Mouse (Mus musculus) heart, postnatal 10 days (tissue): ENCODE measurements at regions not wholly inside any gene's neighbourhood (a gene's known extent, or its start where the extent isn't known, plus 50 kb on each side); places are given as distances from the start of the nearest gene placed in this dataset.
A peak's percentile ranks its signal among the peaks of the same experiment; 100 is the strongest.

Experiments used
- DNase-seq, 2 experiments: peaks; one replicate each; pipeline ENCODE4 v3.0.0; 2021
- intact Hi-C: fragments of 180-260 bp; cut with DNase I; formaldehyde crosslinking; loops from one replicate; pipeline ENCODE4 v1.15.1; 2025

DNA sequence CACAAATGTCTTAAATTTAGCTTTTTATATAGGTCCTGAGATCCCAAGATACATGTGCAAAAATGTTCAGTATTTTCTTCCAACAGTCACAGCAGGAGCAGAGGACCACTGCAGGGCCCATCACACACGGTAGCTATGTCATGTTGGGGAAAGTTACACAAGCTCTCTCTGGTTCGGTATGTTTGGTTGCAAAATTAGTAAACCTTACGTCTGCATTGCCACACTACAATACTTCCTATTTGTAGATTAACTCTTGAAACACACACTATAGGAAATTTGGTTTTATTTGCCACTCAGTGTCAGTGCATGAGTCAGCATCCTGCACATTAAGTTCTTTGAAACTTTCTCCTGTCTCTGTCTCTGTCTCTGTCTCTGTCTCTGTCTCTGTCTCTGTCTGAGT lies 82.0 kb downstream of the Cth start:
- no peak for DNase-seq
- intact Hi-C loops, result no loop called here

DNA sequence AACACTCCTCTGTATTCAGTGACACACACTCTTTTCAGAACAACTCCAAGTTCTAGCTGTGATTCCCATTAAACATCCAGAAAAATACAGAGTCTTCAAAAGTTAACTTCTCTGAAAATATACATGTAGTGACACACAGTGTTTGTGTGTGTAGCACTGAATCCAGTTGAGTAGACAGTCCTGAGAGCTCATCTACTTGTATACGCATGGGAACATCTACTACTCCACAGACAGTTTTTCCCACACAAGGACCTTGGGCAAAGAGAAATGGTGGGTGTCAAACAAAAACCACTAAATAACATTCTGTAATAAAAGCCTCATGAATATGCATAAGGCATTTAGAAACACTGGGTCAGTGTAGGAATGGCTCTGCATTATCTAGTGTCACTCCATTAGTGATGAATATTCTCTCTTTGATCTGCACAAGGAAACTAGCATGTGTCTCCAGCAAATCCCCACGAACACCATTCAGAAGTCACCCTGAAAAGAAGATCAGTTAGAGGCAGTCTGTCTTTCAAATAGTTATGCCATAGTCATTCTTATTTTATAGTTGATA lies 83.6 kb downstream of the Cth start:
- no peak for DNase-seq
- intact Hi-C loops, result no loop called here

DNA sequence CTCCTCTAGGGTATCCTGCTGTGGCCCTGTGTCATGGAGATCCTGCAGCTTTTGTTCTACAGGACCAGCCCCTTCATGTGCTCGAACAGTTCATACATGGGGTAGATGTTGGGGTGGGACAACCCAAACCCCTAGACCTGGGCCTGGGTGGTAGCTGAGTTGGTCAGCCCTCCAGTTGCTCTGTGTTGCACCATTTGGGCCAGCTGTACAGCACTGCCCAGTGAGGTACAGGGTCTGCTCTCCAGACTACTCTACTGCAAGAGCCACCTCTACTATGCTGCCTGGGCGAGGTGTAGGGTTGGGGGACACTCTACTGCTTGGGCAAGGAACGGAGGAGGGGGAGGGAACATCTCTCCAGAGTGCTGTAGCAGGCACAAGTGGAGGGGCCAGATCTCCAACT lies 120.6 kb downstream of the Cth start:
- no peak for DNase-seq
- intact Hi-C loops, result no loop called here

DNA sequence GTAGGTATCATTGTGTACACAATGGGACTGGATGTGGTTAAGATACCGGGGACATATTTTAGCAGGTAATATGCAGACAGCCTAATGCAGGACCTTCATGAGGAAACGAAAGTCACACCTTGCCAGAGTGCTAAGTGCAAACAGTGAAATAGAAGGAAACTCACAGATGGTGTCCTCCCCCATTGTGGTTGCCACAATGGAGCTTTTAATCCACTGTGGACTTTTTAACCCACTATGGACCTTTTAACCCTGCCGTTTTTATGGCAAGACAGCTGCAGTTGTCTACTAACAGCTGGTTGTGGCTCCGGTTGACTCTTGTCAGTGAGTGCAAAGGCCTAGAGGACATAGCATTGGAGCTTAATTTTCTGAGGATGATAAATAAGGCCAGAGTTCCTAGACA lies 121.5 kb downstream of the Cth start:
- intact Hi-C loops, result no loop called here
- no peak for DNase-seq

DNA sequence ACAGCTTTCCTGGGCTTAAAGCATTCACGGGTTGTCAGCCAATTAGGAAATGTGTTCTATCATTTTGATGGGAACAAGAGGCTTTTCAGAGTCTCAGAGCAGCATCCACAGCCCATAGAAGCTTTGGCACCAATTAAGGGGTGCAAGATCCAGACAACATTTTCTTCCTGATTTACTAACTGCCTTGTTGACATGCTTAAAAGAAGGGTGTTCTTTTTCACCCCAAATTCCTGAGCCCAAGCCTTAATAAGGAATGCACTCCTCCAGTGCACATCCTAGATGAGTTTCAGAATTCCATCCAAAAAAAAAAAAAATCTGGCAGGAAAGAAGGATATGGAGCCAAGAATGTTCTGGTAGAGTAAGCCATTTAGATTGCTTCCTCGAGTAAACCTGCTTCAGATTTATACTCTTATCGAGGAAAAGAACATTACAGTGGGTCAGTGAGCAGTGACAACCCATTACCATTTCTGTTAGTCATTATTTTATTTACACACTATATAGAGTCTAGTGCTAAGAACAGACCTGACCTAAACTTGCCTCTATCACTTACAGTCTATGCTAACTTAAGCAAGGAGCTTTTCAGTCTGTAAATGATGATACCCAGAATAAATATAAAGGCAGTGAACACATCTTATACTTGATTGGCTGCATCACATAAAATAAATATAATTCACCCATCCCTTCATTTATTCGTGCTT lies 137.2 kb downstream of the Cth start:
- no peak for DNase-seq
- intact Hi-C loops, result no loop called here

DNA sequence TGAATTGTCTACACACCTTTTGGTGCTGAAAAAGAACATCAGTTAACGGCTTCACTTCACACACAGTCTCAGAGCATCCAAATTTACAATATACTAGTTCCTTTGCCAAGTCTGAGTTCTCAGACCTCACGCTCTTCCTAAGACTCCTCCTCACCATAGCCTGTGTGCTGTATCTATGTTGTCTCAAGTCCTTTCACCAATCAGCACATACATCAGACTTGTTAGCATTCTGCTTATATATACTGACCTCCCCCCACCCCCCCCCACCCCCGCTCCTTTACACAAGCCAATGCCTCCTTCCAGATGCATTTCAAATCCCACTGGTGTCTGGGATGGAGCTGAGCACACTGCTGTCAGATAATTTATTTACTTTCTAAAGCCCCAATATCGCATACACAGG lies 143.8 kb downstream of the Cth start:
- intact Hi-C loops, result no loop called here

DNA sequence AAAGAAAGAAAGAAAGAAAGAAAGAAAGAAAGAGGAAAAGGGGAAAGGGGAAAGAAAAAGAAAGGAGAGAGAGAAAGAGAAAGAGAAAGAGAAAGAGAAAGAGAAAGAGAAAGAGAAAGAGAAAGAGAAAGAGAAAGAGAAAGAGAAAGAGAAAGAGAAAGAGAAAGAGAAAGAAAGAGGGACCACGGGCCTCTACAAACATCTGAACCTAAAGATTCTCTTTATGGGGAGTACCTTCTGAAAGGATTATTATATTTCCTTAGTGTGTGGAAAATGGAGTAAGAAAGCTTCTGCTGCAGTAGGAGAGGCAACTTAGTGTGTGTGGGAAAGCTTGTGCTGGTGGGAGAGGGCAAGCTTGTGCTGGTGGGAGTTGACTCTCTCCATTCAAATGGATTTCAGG lies 147.1 kb downstream of the Cth start:
- DNase-seq, result no peak
- intact Hi-C loops, result no loop called here

More for the DNA sequence above, 143.8 kb downstream of the Cth start:
- DNase-seq, result no peak

DNA sequence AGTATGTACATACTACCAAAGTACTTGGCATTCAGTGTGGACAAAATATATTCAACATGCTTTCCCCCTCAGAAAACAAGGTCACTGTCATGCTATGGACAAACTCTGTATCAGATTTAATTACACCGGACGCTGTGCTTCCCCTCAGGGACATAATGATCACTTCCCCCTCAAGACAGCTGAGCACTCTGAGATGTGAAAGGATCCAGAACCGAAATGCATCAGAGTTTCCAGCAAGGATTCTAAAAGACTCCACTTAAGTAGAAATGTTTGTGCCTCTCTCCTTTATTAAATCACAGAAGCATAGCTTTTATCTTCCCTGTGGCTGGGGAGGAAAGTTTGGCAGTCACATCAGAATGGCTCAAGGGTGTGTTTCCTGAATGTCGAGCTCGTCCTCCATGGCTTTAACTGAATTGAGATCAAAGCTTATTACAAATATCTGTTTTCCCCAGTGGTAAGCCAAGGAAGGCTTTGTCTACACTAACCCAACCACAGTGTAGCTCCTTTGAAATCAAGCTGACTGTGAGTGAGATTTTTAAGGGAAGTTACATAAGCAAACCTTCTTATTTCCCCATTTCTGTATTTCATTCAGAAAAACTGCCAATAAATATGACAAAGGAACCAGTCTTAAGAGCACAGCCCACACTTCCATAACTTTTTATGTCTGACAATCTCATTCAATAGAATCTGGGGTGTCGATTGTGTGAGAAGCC lies 161.2 kb downstream of the Cth start:
- DNase-seq, result no peak
- intact Hi-C loops, result no loop called here

DNA sequence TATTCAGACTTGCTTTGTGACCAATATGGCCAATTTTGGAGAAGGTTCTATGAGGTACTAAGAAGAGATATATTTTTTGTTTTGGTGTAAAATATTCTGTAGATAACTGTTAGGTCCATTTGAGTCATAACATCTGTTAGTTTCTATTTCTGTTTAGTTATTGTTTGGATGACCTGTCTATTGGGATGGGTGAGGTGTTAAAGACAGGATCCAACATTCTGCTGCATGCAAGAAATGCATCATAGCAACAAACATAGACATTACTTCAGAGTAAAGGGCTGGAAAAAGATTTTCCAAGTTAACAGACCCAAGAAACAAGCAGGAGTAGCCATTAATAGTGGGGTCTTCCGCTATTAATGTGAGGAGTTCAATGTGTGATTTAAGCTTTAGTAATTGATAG lies 165.0 kb downstream of the Cth start:
- intact Hi-C loops, result no loop called here
- no peak for DNase-seq

DNA sequence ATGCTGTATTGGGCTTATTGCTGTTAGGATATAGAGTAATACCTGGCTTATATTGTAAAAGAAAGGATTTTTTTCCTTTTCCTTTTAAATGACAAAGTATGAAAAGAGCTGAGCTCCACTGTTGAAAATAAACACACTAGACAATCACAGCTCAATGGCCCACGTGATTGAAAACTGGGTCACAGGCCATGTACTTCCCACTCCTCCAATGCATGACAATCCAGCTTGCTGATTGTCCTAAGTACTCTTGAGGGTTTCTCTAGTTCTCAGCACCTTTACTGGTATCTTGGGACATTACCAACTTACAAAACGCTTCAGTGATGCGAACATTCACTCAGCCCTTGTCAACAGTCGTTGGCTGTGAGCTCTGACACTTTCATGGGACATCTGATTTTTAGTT lies 170.1 kb downstream of the Cth start:
- no peak for DNase-seq
- intact Hi-C loops, result no loop called here

DNA sequence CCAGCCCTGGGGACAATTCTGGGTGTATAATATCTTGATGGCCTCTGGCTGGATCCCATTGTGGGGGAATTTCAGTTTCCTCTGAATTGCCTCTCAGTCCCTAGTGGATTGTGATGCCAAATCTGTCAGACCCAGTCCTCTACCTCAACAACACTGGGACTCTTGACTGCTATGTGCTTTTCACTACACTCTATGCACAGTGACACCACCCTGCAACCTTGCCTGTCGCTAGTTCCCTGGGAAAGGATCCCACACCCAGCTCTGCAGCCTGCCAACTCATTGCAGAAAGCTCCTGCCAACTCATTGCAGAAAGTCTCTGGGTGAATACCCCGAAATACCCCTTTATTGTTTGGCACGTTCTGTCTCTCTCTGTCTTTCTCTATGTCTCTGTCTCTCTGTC lies 174.6 kb downstream of the Cth start:
- DNase-seq, result peak in 1 of 2 experiments; percentile 5
- intact Hi-C loops, result no loop called here

DNA sequence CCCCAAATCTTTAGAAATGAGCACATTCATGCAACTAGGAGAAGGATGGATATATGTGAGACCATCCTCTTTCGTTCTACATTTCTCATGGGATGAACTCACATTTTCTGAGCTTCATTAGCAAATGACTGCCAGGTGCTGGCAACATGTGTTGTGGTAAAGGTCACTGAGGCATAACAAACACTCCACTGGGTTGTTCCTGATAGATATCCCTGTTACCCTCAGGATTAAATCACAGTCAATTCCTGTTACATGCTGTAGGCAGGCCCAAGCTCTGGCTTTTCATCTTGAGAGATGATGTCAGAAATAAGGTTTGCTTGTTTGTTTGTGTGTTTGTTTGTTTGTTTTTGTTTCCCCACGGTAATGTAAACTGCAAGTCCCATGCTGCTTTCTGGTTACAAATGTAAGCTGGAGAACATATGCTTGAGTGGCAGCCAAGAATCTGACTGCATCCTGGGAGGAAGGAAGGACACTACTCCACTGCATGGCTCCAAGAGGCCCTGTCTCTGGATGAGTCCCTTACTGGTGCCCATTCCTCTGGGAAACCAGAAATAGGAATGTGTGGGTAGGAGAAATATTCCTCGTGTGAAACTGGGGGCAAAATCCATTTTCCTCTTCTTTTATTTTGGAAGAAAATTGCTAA lies 176.4 kb downstream of the Cth start:
- no peak for DNase-seq
- intact Hi-C loops, result no loop called here

DNA sequence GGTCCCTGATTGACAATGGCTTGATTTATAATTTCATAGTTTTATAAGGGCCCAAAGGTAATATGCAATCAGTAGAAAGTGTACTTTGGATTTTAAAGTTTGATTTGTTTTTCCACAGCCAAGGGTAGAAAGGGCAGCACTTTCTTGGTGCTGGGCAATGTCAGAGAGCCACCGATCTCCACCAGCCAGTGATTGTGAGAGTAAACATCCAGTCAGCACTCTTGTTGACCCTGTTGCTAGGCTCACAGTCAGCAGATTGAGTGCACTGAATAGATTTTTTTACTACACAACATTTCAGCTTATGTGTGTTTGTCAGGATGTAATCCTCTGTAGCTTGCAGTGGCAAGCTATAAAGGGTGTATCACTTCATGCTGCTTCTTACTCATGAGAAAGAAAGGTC lies 176.3 kb downstream of the Ptger3 start:
- intact Hi-C loops, result no loop called here
- DNase-seq, result no peak

DNA sequence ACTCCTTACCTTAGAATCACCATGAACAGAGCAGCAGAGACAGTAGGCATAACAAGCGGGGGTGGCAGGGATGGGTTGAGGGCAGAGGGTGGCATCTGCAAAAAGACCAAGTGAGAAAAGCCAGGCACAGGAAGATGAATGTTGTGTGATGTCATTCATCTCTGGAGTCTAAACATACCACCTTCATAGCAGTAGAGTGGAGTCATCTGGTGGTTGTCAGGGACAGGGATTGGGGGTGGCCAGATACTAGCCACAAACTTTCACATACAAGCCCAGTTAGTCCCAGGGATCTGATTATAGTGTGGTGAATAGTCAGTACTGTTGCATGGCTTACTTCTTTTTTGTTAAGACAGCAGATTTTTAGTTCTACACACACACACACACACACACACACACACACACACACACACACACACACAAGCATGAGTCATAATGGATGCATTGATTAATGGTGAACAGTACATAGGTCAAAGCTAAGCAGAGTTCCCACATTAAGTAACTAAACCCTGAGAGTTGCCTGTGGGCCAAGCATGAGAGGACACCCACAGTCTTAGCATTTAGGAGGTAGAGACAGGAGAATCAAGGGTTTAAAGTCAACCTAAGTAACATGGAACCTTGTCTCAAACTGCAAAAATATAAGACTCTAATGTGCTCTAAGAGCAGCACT lies 173.1 kb downstream of the Ptger3 start:
- intact Hi-C loops, result no loop called here
- no peak for DNase-seq

DNA sequence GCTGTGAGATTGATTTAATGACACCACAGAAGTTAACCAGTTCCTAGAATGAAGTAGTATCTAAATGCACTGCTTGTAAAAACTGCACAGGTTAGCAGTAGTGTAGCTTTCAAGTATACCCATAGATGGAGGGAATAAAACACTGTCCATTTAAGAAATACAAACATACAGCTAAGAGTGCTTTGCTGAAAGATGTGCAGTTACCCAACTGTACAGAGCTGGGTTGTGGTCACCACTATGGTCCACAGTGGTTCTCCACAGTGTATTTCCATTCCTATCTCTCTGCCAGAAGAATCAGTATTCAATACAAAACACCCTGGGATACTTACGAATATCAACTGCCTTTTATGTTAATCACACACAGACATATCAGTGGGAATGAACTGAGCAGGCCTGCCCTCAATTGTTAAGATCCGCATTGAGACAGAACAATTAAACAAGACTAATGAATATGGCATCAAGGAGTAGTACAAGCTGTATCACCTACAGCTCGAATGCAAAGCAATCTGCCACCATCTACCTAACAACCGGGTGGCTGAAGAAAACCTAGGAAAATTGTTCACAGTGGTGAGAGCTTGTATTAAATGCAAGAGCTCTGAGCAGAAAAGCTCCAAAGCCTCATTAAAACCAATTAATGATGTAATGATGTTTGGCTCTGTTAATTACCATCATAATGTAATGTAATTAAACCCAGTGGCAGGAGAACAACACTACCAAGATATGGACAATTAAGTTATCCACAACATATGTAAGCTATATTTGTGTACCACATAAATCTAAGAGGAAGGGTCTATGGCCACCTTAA lies 165.6 kb downstream of the Ptger3 start:
- intact Hi-C loops, result no loop called here
- DNase-seq, result no peak

DNA sequence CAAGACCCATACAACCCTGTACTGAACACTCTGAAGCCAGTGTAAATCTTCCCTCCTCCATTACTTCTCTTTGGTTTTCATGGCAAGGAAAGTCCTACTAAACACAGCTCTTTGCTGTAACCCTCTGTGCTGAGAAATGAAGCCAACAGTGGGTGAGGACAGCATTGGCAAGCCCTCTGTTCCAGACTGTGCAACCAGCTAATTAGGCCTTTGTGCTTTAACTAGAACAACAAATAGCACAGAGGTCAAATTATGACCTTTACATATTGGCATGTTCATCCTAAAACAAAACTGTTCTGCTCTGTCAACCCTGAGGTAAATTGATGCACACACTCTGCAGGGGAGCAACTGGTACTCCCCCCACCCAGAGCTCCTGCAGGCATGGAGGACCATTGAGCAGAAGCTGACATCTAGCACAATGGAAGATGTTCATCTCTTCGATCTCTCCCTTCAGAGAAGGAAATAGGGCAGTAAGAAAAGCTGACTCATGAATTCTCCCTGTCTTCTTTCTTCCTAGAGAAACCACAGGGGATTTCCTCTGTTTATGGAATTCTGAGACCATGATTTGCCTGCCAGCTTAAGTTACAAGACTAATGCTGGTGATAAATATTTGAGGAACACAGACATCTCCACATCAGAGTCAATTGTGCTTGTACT lies 163.1 kb downstream of the Ptger3 start:
- intact Hi-C loops, result no loop called here
- no peak for DNase-seq

DNA sequence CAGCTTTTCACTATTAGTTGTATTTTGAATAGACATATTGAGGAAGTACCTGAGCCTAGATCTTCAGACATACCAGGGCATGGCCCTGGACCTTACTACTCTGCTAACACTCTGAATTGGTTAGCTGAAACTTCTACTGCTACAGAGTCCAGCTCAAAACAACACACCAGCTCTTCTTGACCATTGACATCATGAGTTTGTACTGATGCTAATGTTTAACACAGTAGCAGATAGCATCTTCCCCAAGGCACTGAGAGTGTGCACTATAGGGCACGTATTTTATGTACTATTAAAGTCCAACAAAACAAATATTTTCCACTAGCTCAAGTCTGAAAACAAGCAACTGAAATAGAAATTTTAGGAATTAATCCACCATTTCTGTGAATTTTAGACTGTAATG lies 157.8 kb downstream of the Ptger3 start:
- intact Hi-C loops, result no loop called here

DNA sequence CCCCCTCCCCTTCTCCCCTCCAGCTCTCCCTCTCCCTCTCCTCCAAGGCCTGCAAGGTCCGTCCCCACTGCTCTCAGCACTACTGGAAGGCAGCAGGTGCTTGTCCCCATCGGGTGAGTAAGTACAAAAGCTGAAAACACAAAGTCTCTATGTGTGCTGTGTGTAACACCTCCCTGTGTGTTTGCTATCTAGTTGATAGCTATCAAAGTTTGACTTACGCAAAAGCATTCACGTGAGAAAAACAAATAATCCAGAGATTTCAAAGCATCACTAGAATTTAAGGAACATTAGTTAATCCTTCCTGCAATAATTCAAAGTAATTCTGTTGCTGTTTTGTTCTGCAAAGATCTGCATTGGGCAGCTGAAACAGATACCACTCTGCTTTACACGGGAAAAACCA lies 156.5 kb downstream of the Ptger3 start:
- no peak for DNase-seq
- intact Hi-C loops, result no loop called here

More for the DNA sequence above, 157.8 kb downstream of the Ptger3 start:
- no peak for DNase-seq

DNA sequence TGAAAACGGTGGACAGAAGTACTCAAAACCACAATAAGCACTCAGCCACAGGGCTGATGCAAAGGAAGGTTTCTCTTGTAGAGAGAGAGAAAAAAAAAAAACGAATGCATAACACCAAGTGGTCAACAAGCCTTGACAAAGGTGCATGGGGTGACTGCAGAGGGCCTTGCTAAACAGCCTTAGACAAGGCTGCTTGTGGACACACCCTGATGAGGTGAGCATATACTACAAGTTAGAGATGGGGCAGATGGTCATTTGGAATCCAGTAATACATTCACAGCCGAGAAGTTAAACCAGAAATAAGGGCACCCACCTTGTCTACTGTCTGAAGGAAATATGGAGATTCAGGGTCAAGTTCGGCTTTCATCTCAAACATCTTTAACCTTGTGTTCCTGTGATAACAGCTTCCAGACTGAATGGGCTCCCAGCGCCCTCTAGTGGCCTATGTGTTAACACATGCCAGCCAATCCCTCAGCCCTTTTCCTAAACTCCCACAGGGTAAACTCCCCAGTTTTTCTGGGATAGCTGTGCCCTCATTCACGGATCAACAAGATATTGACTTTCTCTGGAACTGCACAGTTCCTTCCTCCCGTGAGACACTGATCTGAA lies 150.7 kb downstream of the Ptger3 start:
- DNase-seq, result peak; percentile 59 to 80
- intact Hi-C loops, result loop anchor here (1.0 kb wide), 1 partner anchor 152 kb away; no protein-coding TSS in a partner anchor
